Mouse (Mus musculus): ENCODE measurements around the gene Pcnx3. TPM values are rescaled to one million over a fixed set of nuclear protein-coding genes. Genes with fewer than 3 reads are reported as not detected.

Gene Pcnx3
- polyA plus RNA-seq, 1 experiment = 54.9 TPM

DNA sequence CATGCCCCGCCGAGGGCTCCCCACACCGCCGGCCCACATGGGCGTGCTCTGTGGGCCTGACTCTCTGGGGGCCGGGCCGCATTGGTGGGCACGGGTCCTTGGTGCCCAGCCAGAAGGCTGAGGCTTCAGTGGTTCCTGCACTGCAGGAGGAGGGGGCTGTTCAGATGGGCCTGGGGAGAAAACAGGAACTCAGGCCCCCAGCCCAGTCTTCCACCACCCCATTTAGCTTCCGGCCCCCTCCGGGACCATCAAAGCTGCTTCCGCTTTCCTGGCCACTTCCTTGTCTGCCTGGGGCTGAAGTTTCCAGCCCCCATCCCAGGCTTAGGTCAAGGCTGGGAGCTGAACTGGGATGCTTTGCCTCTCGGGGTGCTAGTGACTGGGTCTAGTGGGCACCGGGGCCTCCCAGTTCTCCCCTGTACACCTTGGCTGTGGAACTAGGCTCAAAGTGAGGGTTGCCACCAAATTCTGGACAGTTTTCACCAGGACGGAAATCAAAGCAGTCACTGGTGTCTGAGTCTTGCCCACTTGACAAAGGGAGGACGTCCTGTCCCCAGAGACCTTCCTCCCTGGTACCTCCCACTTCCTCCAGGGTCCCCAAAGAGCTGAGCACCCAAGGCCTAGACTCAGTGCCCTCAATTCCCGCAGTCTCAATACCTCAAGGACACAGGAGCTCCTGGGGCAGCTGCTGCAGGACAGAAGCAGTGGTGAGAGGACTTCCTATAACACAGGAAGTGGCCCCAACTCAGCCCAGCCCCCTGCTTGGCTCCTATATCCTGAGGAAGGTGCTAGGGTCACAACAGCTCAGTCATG is 27.6 kb downstream of the Pcnx3 start:
- Histone ChIP-seq H3K4me3 (ENCODE audit: insufficient read depth, low read length) (peak overlapping the region; percentile 68), H3K27ac (ENCODE audit: insufficient read depth, low read depth, low read length) (peak overlapping the region; percentile 87), H3K4me1 (ENCODE audit: control insufficient read depth, insufficient read depth, low read length) (peaks cover 25% of the 10 kb centered on the region)
- no peak for TF ChIP-seq CTCF (IDR thresholded peaks at IDR 0.05; ENCODE audit: low read depth, low read length)
- no peak for TF ChIP-seq POLR2A (IDR thresholded peaks at IDR 0.05; ENCODE audit: borderline replicate concordance, low read depth, low read length)

DNA sequence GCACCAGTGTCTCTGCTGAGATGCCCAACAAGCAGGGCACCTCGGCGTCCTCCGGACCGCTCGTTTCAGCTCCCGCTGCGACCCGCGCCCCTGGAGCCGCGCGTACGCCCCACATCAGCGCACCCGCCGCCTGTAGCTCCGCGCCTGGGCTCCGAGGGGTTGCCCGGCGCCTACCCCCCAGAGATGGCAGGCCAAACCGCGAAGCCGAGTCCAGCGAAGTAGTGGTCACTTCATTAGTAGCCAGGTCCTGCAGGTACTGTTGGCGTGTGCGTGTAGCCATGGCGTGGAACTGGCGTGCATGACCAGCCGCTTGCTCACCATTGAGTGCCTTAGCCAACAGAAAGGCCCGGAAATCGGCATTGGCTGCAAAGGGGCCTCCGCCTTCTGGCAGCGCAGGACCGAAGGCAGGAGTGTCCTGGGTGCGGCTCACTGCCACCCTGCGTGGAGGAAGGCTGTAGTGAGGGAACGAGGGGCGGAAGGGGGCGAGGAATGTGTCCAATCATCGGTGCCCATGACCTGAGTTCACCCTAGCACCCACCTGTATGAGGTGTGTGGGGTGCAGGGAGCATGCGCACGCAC is 33.9 kb downstream of the Pcnx3 start:
- TF ChIP-seq CTCF (IDR thresholded peaks at IDR 0.05; ENCODE audit: low read depth, low read length) = no peak
- no peak for TF ChIP-seq POLR2A (IDR thresholded peaks at IDR 0.05; ENCODE audit: borderline replicate concordance, low read depth, low read length)
- Histone ChIP-seq H3K27ac (ENCODE audit: insufficient read depth, low read depth, low read length) (no peak overlapping the region), H3K4me1 (ENCODE audit: control insufficient read depth, insufficient read depth, low read length) (peaks cover 1% of the 10 kb centered on the region), H3K4me3 (ENCODE audit: insufficient read depth, low read length) (no peak overlapping the region)

DNA sequence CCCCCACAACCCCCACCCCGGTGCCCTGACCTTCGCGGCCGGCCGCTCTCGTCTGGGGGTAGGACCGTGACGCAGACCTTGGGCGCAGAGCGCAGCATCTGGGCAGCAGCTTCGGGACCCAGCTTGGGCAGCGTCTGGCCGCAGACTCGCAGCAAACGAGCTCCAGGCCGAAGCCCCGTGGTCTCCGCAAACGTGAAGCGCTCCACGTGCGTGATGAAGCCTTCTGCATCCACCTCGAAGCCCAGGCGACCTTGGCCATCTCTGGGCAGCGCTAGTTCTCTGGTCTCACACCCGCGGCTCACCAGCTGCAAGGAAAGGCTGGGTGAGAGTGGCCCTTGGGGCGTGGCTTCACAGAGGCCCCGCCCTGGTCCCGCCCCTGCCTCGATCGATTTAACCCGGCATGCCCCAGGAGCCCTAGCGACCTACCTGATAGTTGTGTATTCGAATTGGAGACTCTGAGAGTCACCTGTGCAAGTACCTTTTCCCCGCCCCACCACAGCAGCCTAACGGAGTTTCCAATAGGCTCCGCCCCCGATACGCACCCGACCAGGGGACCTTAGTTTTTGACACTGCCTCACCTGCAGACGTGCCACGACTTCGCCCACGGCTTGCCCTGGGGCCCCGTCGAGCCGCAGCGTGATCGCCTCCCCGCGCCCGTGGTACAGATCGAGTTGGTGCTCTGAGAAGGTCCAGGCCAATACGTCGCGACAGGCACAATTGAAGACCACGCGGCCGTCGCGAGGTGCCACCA is 34.6 kb downstream of the Pcnx3 start:
- Histone ChIP-seq H3K4me3 (ENCODE audit: insufficient read depth, low read length) (no peak overlapping the region), H3K4me1 (ENCODE audit: control insufficient read depth, insufficient read depth, low read length) (peaks cover 7% of the 10 kb centered on the region), H3K27ac (ENCODE audit: insufficient read depth, low read depth, low read length) (no peak overlapping the region)
- TF ChIP-seq CTCF (IDR thresholded peaks at IDR 0.05; ENCODE audit: low read depth, low read length) (no peak), POLR2A (IDR thresholded peaks at IDR 0.05; ENCODE audit: borderline replicate concordance, low read depth, low read length) (no peak)

DNA sequence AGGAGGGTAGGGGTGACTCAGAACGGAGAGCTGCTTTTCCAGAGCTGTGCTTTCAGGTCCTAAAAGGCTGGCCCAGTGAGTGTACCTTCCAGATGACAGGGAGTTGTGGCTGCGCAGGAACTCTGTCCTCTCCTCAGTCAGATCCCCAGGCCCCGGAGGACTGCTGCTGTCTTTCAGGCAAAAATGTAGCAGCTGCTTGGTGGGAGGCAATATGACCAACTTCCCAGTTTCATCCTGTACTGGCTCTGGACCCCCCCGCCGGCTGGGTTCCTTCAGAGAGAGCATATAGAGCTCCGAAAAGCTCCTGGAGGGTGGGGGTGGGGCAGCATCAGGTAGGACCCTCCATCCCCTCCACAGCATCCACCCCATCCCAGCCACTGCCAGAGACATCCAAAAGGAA is 36.1 kb downstream of the Pcnx3 start:
- H3K4me3 ChIP-seq (ENCODE audit: insufficient read depth, low read length) = no peak overlapping the region
- H3K27ac ChIP-seq (ENCODE audit: insufficient read depth, low read depth, low read length) = no peak overlapping the region
- TF ChIP-seq CTCF (IDR thresholded peaks at IDR 0.05; ENCODE audit: low read depth, low read length) = no peak
- TF ChIP-seq POLR2A (IDR thresholded peaks at IDR 0.05; ENCODE audit: borderline replicate concordance, low read depth, low read length) = no peak
- peaks cover 15% of the 10 kb centered on the region for H3K4me1 ChIP-seq (ENCODE audit: control insufficient read depth, insufficient read depth, low read length)

DNA sequence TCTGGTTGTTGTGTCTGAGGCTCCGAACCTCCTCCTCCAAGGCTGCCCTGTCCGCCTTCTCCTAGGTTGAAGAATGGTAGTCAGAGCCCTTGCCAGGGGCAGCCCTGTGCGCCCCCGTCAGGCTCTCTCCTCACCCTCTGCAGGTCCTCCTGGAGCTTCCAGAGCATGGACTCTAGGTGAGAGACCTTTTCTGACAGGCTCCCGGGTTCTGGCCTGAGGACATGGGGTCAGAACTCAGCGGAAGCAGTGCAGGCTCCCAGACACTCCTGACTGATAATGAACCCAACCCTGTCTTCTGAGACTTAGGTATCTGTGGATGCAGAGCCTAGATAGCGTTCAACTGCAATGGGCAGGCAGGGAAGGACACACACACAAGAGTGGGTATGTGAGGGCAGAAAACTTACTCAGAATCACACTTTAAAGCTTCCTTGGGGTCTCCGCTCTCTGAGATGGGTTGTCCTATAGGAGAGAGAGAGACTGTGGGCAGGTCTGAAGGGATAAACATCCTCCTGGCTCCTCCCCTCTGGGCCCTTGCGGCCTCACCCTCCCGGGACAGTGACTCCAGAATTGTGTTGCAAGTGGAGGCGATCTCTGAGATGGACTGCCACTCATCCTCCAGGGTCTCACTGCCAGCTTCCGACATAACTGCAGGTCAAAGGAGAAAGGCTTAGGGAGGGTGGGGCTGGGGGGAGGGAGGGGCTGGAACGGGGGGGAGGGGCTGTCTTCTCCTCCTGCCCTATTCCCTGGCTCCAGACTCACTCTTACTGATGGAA is 37.0 kb downstream of the Pcnx3 start:
- H3K4me1 ChIP-seq (ENCODE audit: control insufficient read depth, insufficient read depth, low read length) = peaks cover 15% of the 10 kb centered on the region
- H3K4me3 ChIP-seq (ENCODE audit: insufficient read depth, low read length) = no peak overlapping the region
- no peak overlapping the region for H3K27ac ChIP-seq (ENCODE audit: insufficient read depth, low read depth, low read length)
- TF ChIP-seq POLR2A (IDR thresholded peaks at IDR 0.05; ENCODE audit: borderline replicate concordance, low read depth, low read length) (no peak), CTCF (IDR thresholded peaks at IDR 0.05; ENCODE audit: low read depth, low read length) (no peak)

DNA sequence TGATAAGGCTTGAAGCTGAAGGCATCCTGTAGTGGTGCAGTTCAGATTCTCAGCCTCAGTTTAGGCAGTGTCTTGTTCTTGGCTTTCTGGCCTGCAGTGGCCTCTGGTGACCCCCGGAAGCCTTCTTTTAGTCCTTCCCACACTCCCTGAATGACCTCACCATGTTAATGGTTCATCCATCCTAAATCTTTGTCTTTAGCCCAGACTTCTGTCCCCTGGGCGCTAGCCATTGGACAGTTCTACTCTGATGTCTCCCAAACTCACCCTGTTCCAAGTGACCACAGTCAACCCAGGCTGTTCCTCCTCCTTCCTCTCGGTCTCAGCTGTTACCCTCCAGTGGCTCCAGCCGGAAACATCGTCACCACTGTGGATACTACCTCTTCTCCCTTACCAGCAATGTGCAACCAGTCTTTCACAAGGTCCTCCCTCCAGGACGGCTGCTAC is 39.4 kb downstream of the Pcnx3 start:
- peak overlapping the region; percentile 50 for H3K4me3 ChIP-seq (ENCODE audit: insufficient read depth, low read length)
- H3K4me1 ChIP-seq (ENCODE audit: control insufficient read depth, insufficient read depth, low read length) = peaks cover 15% of the 10 kb centered on the region
- TF ChIP-seq CTCF (IDR thresholded peaks at IDR 0.05; ENCODE audit: low read depth, low read length) (no peak), POLR2A (IDR thresholded peaks at IDR 0.05; ENCODE audit: borderline replicate concordance, low read depth, low read length) (no peak)
- H3K27ac ChIP-seq (ENCODE audit: insufficient read depth, low read depth, low read length) = peak overlapping the region; percentile 76

DNA sequence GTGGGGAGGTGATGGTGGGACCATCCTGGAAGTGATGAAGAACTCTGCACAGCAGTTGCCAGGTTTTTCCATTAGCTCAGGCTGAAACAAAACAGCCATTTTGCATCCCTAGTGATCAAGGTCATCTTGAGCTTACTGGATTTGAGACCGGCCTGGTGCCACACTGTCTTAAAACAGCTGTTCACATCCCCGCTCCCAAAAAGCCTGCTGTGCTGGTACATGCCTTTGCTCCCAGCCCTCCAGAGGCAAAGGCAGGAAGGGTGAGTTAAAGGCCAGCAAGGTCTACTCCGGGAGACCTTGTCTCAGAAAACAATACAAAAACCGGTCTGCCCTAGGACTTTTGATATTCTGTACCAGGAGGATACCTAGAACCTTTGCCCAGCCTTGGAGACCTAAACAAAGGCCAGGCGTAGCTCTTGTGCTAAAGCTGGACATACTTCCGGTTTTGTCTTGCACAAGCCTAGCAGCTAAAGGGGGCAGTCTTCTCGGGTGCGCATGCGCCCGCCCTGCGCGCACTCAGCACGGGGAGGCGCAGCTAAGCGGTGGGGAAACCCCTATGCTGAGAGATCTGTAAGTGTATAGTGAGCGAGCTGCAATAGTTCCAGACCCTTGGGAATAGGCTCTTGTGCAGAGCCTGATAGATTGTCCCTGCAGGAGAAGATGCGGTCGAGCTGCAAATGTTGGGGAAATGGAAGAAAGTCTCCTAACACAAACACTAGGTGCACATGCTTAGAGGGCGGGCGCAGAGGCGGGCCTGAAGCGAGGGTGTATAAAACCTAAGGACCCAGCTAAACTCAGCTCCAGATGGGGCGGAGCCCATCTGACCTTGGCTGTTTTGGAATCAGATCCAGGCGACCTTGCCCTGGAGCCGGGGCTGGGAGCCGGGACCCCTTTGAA is 40.1 kb downstream of the Pcnx3 start:
- TF ChIP-seq CTCF (IDR thresholded peaks at IDR 0.05; ENCODE audit: low read depth, low read length) = no peak
- no peak for TF ChIP-seq POLR2A (IDR thresholded peaks at IDR 0.05; ENCODE audit: borderline replicate concordance, low read depth, low read length)
- H3K27ac ChIP-seq (ENCODE audit: insufficient read depth, low read depth, low read length) = peak overlapping the region; percentile 85
- H3K4me3 ChIP-seq (ENCODE audit: insufficient read depth, low read length) = peak overlapping the region; percentile 50
- H3K4me1 ChIP-seq (ENCODE audit: control insufficient read depth, insufficient read depth, low read length) = peaks cover 15% of the 10 kb centered on the region

DNA sequence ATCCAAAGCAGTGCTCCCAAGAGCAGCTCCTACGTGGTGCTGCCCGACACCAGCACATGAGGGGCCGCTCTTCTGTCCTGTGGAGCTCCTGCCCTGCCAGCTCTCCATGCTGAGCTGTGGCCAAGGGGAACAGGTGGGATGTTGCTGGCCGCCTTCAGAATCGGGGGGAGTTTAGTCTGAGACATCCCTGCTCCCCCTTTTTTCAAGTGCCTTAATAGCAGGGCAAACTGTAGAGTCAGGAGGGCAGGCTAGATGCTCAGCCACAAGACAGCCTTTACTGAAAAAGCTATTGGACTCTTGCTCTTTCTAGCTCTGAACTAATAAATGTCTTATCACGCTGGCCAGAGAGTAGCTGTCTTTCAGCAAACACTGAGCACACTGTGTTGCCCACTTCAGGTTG is 40.9 kb downstream of the Pcnx3 start:
- no peak overlapping the region for H3K4me3 ChIP-seq (ENCODE audit: insufficient read depth, low read length)
- peak overlapping the region; percentile 85 for H3K27ac ChIP-seq (ENCODE audit: insufficient read depth, low read depth, low read length)
- no peak for TF ChIP-seq CTCF (IDR thresholded peaks at IDR 0.05; ENCODE audit: low read depth, low read length)
- no peak for TF ChIP-seq POLR2A (IDR thresholded peaks at IDR 0.05; ENCODE audit: borderline replicate concordance, low read depth, low read length)
- H3K4me1 ChIP-seq (ENCODE audit: control insufficient read depth, insufficient read depth, low read length) = peaks cover 15% of the 10 kb centered on the region

All from bone marrow macrophage, adult 2 months (primary cell).